Mouse (Mus musculus) liver, adult 2 months (tissue): ENCODE measurements at regions not wholly inside any gene's neighbourhood (a gene's known extent, or its start where the extent isn't known, plus 50 kb on each side); places are given as distances from the start of the nearest gene placed in this dataset.

Experiments used
- DNase-seq: peaks from one replicate; pipeline ENCODE4 v3.0.0-alpha.2; 2011; ENCODE audit warnings: low read depth, low spot score; ENCODE audit errors: extremely low read depth
- H3K27ac ChIP-seq: fragments of 200-500 bp; replicated peaks from 2 replicates; pipeline ENCODE4 v1.5.1; 2012; ENCODE audit warnings: low read depth, mild to moderate bottlenecking, control low read depth, inconsistent platforms, low read length; ENCODE audit not compliant: insufficient read depth
- H3K27me3 ChIP-seq: fragments of 200-500 bp; 2 replicates; pipeline ENCODE4 v1.6.1; 2012; ENCODE audit warnings: mild to moderate bottlenecking, moderate library complexity, low read length, inconsistent platforms; ENCODE audit not compliant: control insufficient read depth, insufficient read depth
- H3K36me3 ChIP-seq: fragments of 200-500 bp; 2 replicates; pipeline ENCODE4 v1.6.1; 2012; ENCODE audit warnings: low read length, inconsistent platforms; ENCODE audit not compliant: control insufficient read depth, insufficient read depth
- H3K4me1 ChIP-seq: fragments of 200-500 bp; 2 replicates; pipeline ENCODE4 v1.6.1; 2011; ENCODE audit warnings: low read length; ENCODE audit not compliant: control insufficient read depth, insufficient read depth
- H3K4me3 ChIP-seq: fragments of 200-500 bp; 2 replicates; pipeline ENCODE4 v1.5.1; 2011; ENCODE audit warnings: low read depth, mild to moderate bottlenecking, control low read depth, low read length, moderate library complexity; ENCODE audit not compliant: insufficient read depth
- H3K79me2 ChIP-seq: fragments of 200-500 bp; 2 replicates; pipeline ENCODE4 v1.6.1; 2012; ENCODE audit warnings: inconsistent platforms, mild to moderate bottlenecking, low read length, moderate library complexity; ENCODE audit not compliant: control insufficient read depth, insufficient read depth
- H3K9ac ChIP-seq: fragments of 200-500 bp; 2 replicates; pipeline ENCODE4 v1.6.1; 2012; ENCODE audit warnings: low read depth, mild to moderate bottlenecking, control low read depth, inconsistent platforms, low read length
- CTCF ChIP-seq: fragments of 200-500 bp; IDR thresholded peaks from 2 replicates; pipeline ENCODE4 v1.5.1; 2011; ENCODE audit warnings: low read depth, low read length, control low read depth
- POLR2A ChIP-seq: fragments of 200-500 bp; IDR thresholded peaks from 2 replicates; pipeline ENCODE4 v1.6.1; 2011; ENCODE audit warnings: low read length, control low read depth; ENCODE audit not compliant: insufficient read depth; ENCODE audit errors: extremely low read depth
- WGBS: fragments of 180-500 bp; shearing (Covaris S2); methylation state at CpG from one replicate; pipeline ENCODE4 v1.1.7; 2018; 5-methylcytosine and 5-hydroxymethylcytosine counted together

DNA sequence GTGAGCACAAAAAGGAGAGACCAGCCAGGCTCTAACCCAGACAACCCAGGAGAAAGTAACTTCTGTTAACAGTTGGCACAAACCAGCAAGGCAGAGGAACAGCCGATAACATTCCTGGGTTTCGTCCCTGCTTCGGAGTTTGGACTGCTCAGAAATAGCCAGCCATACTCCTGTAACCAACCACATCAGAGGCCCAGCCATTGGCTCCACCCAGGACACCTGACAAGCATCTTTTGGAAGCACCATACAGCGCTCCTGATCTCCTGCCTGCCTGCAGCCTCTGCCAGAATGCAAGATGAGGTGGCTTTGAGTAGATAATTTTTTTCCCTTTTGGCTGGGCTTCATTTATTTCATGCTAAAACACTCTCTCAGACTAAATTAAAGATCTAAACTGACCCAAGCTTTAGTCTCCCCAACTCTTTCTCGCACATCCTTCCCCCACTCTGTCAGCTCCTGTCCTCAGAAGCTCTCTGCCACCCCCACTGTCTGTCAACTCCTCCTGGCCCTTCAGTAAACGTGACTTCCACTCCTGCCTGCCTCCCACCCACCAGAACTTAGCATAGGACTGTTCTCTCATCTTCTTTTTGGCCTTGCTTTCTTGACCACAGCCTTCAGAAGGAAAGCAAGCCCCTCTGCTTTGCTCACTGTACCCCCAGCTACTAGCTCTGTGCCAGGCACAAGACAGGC lies 72.0 kb upstream of the Selenok start:
- no peaks in the 10 kb centered on the region; the same call in 1 of the 2 replicates for H3K27me3 ChIP-seq
- TF ChIP-seq POLR2A (no peak), CTCF (no peak)
- WGBS = 74% methylated on average over 6 of the region's 6 CpGs

GRCm38 (mm10) chr14:29900931-29901330 lies 67.2 kb upstream of the Selenok start:
- no peak overlapping the region for H3K4me3 ChIP-seq
- 75% methylated on average over 6 of the region's 6 CpGs for WGBS
- no peak overlapping the region for H3K27ac ChIP-seq
- no peak for DNase-seq
- TF ChIP-seq CTCF = no peak
- no peak for TF ChIP-seq POLR2A
- H3K4me1 ChIP-seq = no peaks in the 10 kb centered on the region
- H3K79me2 ChIP-seq = no peaks in the 10 kb centered on the region
- no peaks in the 10 kb centered on the region for H3K36me3 ChIP-seq
- no peaks in the 10 kb centered on the region for H3K27me3 ChIP-seq
- H3K9ac ChIP-seq = no peak overlapping the region

More for the DNA sequence above, 72.0 kb upstream of the Selenok start:
- no peak overlapping the region for H3K9ac ChIP-seq
- no peaks in the 10 kb centered on the region for H3K4me1 ChIP-seq
- no peaks in the 10 kb centered on the region for H3K79me2 ChIP-seq
- H3K27ac ChIP-seq = no peak overlapping the region
- H3K4me3 ChIP-seq = no peak overlapping the region
- no peak for DNase-seq
- no peaks in the 10 kb centered on the region for H3K36me3 ChIP-seq

GRCm38 (mm10) chr14:29903574-29903973 lies 64.5 kb upstream of the Selenok start:
- TF ChIP-seq POLR2A = no peak
- TF ChIP-seq CTCF = no peak
- 79% methylated on average over 3 of the region's 3 CpGs for WGBS
- DNase-seq = no peak
- H3K4me3 ChIP-seq = no peak overlapping the region
- no peak overlapping the region for H3K27ac ChIP-seq
- no peak overlapping the region for H3K9ac ChIP-seq
- H3K79me2 ChIP-seq = no peaks in the 10 kb centered on the region
- H3K27me3 ChIP-seq = no peaks in the 10 kb centered on the region
- H3K4me1 ChIP-seq = no peaks in the 10 kb centered on the region
- no peaks in the 10 kb centered on the region for H3K36me3 ChIP-seq

DNA sequence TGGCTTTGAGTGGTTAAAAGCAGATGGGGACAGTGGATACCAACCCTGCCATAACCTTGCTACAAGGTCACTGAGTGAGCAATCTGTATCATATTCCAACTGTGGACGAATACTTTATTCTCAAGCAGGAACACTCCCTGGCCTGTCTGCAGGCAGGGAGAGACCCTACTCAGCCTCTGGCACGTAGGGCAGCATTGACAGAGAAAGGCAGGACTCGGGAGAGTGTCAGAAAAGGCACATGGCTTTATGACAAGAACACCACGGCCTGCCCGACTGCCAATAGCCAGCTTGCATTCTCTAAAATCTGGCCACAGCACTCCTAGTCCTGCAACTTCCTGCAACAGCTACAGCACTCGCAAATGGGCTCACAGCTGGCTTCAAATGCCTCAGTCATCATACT lies 63.3 kb upstream of the Selenok start:
- Histone ChIP-seq H3K27me3 (no peaks in the 10 kb centered on the region), H3K79me2 (no peaks in the 10 kb centered on the region), H3K4me3 (no peak overlapping the region), H3K36me3 (no peaks in the 10 kb centered on the region), H3K27ac (no peak overlapping the region), H3K4me1 (no peaks in the 10 kb centered on the region), H3K9ac (no peak overlapping the region)
- TF ChIP-seq CTCF = no peak
- TF ChIP-seq POLR2A = no peak
- WGBS = 81% methylated on average over 6 of the region's 6 CpGs
- no peak for DNase-seq

DNA sequence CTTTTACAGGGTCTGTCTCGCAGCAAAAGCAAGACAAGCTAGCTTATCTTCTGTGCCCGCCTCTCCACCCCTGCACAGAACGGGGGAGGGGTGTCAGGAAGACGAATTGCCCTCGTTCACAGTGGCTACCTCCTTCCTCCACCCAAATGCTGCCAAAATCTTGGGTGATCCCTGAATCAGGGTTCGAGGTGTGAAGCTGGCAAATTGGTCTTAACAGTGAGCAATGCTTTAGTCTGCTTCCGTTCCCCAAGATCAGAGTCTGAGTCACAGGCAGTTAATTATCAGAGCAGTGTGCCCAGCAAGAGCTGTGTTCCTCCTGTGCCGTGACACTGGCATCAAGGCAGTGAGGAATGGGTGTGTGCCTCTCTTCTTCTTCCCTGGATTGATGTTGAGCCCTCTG lies 58.4 kb upstream of the Selenok start:
- 25% methylated on average over 8 of the region's 8 CpGs for WGBS
- Histone ChIP-seq H3K36me3 (no peaks in the 10 kb centered on the region), H3K4me1 (no peaks in the 10 kb centered on the region), H3K27ac (no peak overlapping the region), H3K27me3 (no peaks in the 10 kb centered on the region), H3K9ac (no peak overlapping the region), H3K79me2 (no peaks in the 10 kb centered on the region), H3K4me3 (no peak overlapping the region)
- TF ChIP-seq CTCF (no peak), POLR2A (no peak)
- no peak for DNase-seq
